Mouse (Mus musculus) testis, adult 2 months (tissue): ENCODE data around the gene Cd320.
"Not testable (repeated sequence)": the region's sequence is repeated elsewhere in the genome, so short reads cannot be mapped to it uniquely, and the experiment has no call there.

ENCODE experiments used
- CTCF ChIP-seq: fragments of 200-500 bp; IDR thresholded peaks from 2 replicates; pipeline ENCODE4 v1.5.1; 2012; ENCODE audit warnings: low read depth, mild to moderate bottlenecking, inconsistent platforms, low read length, moderate library complexity; ENCODE audit not compliant: control insufficient read depth, insufficient read depth, insufficient replicate concordance
- POLR2A ChIP-seq: fragments of 200-500 bp; IDR thresholded peaks from 2 replicates; pipeline ENCODE4 v1.6.1; 2012; ENCODE audit warnings: low read depth, mild to moderate bottlenecking, inconsistent platforms, low read length, moderate library complexity; ENCODE audit not compliant: control insufficient read depth

DNA sequence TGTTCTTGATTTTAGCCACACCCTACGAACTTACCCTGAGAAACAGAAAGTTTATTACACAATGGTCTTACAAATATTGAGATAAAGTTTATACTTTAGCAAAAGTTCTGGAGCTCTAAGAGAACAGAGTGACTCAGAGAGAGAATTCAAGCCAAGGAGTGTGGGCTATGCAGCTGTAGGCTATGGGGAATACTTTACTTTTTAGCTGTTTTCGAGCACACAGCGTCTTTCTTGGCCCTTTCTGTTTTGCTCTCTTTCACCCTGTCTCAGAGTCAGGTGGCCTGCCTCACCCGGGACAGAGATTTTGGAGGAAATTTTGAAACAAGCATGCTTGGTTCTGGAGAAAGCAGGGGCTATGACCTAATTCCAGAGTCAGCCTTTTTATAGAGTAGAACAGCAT, 55.3 kb downstream of the Cd320 start:
- not testable (repeated sequence) for TF ChIP-seq POLR2A, CTCF
